Mouse (Mus musculus) kidney, embryonic 15.5 days (tissue): ENCODE data around the gene Gm7792. TPM values are rescaled to one million over a fixed set of nuclear protein-coding genes. Genes with fewer than 3 reads are reported as not detected.
"Not testable (repeated sequence)": the region's sequence is repeated elsewhere in the genome, so short reads cannot be mapped to it uniquely, and the experiment has no call there.

Source experiments
- ATAC-seq: fragments of 200-750 bp; cut with Nextera tagmentation; replicated peaks from 2 replicates; pipeline ENCODE4 v1.8.0; 2017; ENCODE audit warnings: moderate TSS enrichment; ENCODE audit not compliant: low FRiP score
- H3K27ac ChIP-seq: fragments of 300-500 bp; sonication (generic); 2 replicates; pipeline ENCODE4 v1.5.1; 2015; ENCODE audit warnings: mild to moderate bottlenecking, inconsistent platforms
- H3K27me3 ChIP-seq: fragments of 300-500 bp; sonication (generic); 2 replicates; pipeline ENCODE4 v1.6.1; 2015; ENCODE audit warnings: inconsistent platforms
- H3K36me3 ChIP-seq: fragments of 300-500 bp; sonication (generic); 2 replicates; pipeline ENCODE4 v1.6.1; 2015; ENCODE audit warnings: inconsistent platforms
- H3K4me1 ChIP-seq: fragments of 300-500 bp; sonication (generic); 2 replicates; pipeline ENCODE4 v1.6.1; 2015; ENCODE audit warnings: inconsistent platforms
- H3K4me2 ChIP-seq: fragments of 300-500 bp; sonication (generic); 2 replicates; pipeline ENCODE4 v1.6.1; 2015; ENCODE audit warnings: moderate library complexity, mild to moderate bottlenecking, inconsistent platforms
- H3K4me3 ChIP-seq: fragments of 300-500 bp; sonication (generic); replicated peaks from 2 replicates; pipeline ENCODE4 v1.5.1; 2015; ENCODE audit warnings: mild to moderate bottlenecking, inconsistent platforms
- H3K9ac ChIP-seq: fragments of 300-500 bp; sonication (generic); 2 replicates; pipeline ENCODE4 v1.6.1; 2015; ENCODE audit warnings: mild to moderate bottlenecking, inconsistent platforms
- H3K9me3 ChIP-seq: fragments of 300-500 bp; sonication (generic); replicated peaks from 2 replicates; pipeline ENCODE4 v1.6.1; 2016; ENCODE audit warnings: inconsistent platforms
- WGBS: fragments of 180-500 bp; shearing (Covaris S2); methylation state at CpG from one replicate; pipeline ENCODE4 v1.1.7; 2015; ENCODE audit warnings: mixed read lengths; 5-methylcytosine and 5-hydroxymethylcytosine counted together
- polyA plus RNA-seq: library from polyadenylated mRNA; unstranded; fragments of >200 nt; fragmentation: Nextera tagmentation; extraction: Ambion mirVana; gene quantifications from 2 replicates; pipeline ENCODE4 v1.2.1, GENCODE M21; 2015

Gm7792 gene
- not detected in 2 replicates for polyA plus RNA-seq

DNA sequence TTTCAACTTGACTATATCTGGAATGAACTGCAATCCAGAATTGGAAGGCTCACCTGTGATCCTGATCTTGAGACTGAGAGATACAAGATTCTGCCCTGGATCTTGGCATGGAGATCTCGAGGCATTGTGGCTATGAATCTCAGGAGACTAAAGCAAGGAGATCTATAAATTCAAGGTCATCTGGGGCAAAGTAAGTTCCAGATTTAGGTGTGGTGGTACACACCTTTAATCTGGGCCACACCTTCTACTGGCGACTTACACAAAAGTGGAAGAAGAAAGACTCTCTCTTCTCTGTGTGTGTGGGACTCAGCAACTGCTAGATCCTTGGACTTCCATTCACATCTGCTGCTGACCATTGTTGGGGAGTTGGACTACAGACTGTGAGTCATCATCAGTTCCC is at the start of gene Gm7792:
Gene Gm7792 (plus strand): TSS at position 301 of the 400 bp plus-strand sequence.
- not testable (repeated sequence) for H3K4me1 ChIP-seq, H3K9ac ChIP-seq, H3K27me3 ChIP-seq, H3K27ac ChIP-seq, H3K4me2 ChIP-seq, H3K36me3 ChIP-seq, H3K4me3 ChIP-seq, ATAC-seq, H3K9me3 ChIP-seq
- WGBS: 78% methylated on average over 1 of the region's 2 CpGs

Other genes with a start within 250 kb of the Gm7792 start
- gene C87414, start 172.2 kb upstream of the Gm7792 start, polyA plus RNA-seq: not detected in 2 replicates
- not detected in 2 replicates for gene Gm16429, start 85.3 kb downstream of the Gm7792 start, polyA plus RNA-seq
- not detected in 2 replicates for gene BC061212, start 226.8 kb downstream of the Gm7792 start, polyA plus RNA-seq
- not detected in 2 replicates for gene Gm6351, start 232.6 kb downstream of the Gm7792 start, polyA plus RNA-seq